Mouse (Mus musculus) spleen, adult 2 months (tissue): ENCODE results near the gene Asprv1. TPM values are rescaled to one million over a fixed set of nuclear protein-coding genes. Genes with fewer than 3 reads are reported as not detected.

ENCODE experiments used
- DNase-seq, 2 experiments: peaks; one replicate each; pipeline versions ENCODE4 v3.0.0 to v3.0.0-alpha.2; 2012 to 2021; ENCODE audit warnings: low spot score in 2 of 2, low read depth in 1 of 2
- H3K27ac ChIP-seq: fragments of 200-500 bp; 2 replicates; pipeline ENCODE4 v1.5.1; 2012; ENCODE audit warnings: low read length, inconsistent platforms; ENCODE audit not compliant: insufficient read depth
- H3K27me3 ChIP-seq: fragments of 200-500 bp; 2 replicates; pipeline ENCODE4 v1.6.1; 2012; ENCODE audit warnings: mild to moderate bottlenecking, moderate library complexity, low read length, inconsistent platforms; ENCODE audit not compliant: control insufficient read depth, insufficient read depth
- H3K36me3 ChIP-seq: fragments of 200-500 bp; 2 replicates; pipeline ENCODE4 v1.6.1; 2012; ENCODE audit warnings: mild to moderate bottlenecking, low read length, inconsistent platforms; ENCODE audit not compliant: control insufficient read depth, insufficient read depth
- H3K4me1 ChIP-seq: fragments of 200-500 bp; 2 replicates; pipeline ENCODE4 v1.6.1; 2011; ENCODE audit warnings: inconsistent platforms; ENCODE audit not compliant: control insufficient read depth, insufficient read depth, insufficient read length
- H3K4me3 ChIP-seq: fragments of 200-500 bp; 2 replicates; pipeline ENCODE4 v1.5.1; 2011; ENCODE audit warnings: mild to moderate bottlenecking, inconsistent platforms; ENCODE audit not compliant: insufficient read depth, insufficient read length; ENCODE audit errors: extremely low read depth
- CTCF ChIP-seq: fragments of 200-500 bp; IDR thresholded peaks from 2 replicates; pipeline ENCODE4 v1.5.1; 2011; ENCODE audit warnings: mild to moderate bottlenecking, inconsistent platforms; ENCODE audit not compliant: insufficient read depth, insufficient read length, insufficient replicate concordance; ENCODE audit errors: extremely low read depth
- POLR2A ChIP-seq: fragments of 200-500 bp; IDR thresholded peaks from 2 replicates; pipeline ENCODE4 v1.6.1; 2011; ENCODE audit warnings: low read depth, low read length, inconsistent platforms
- WGBS: fragments of 180-500 bp; shearing (Covaris S2); methylation state at CpG from one replicate; pipeline ENCODE4 v1.1.7; 2018; 5-methylcytosine and 5-hydroxymethylcytosine counted together
- polyA plus RNA-seq: library from polyadenylated mRNA; depleted of rRNA; stranded (reverse); fragments of >200 nt; gene quantifications from 2 replicates; pipeline ENCODE4 v1.2.3, GENCODE M21; 2012

Gene Asprv1
- polyA plus RNA-seq, 1 experiment: 2.5 TPM

DNA sequence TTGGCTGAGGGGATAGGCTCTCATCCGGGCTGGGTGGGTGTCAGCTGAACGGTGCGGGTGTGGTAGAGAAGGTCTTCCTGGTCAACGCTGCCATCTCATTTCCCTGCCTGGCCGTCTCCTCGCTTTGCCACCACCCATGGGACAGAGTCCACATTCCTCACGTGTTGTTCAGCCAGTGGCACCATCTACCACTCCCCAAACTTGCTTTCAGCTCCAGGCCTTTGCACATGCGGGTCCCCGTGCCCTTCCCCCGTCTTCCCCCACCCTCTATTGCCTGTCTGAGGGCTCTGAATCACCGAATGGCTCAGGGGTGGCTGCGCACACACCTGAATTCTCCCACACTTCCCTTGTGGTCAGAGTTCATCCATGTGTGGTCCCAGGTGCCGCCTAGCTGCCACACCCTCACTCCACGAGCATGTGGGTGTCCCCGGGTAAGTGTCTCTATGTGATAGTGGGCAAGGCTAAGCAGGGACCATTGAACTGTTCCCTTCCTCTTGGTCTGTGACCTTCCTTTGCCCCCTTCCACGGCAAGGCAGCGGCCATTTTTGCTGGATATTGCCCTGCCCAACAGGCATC is 32.0 kb upstream of the Asprv1 start:
- Histone ChIP-seq H3K27me3 (no peaks in the 10 kb centered on the region), H3K4me1 (peaks cover 5% of the 10 kb centered on the region; the same call in 1 of the 2 replicates), H3K36me3 (no peaks in the 10 kb centered on the region), H3K4me3 (no peak overlapping the region), H3K27ac (no peak overlapping the region)
- TF ChIP-seq CTCF: no peak
- TF ChIP-seq POLR2A: no peak
- 69% methylated on average over 17 of the region's 17 CpGs for WGBS
- DNase-seq: no peak

DNA sequence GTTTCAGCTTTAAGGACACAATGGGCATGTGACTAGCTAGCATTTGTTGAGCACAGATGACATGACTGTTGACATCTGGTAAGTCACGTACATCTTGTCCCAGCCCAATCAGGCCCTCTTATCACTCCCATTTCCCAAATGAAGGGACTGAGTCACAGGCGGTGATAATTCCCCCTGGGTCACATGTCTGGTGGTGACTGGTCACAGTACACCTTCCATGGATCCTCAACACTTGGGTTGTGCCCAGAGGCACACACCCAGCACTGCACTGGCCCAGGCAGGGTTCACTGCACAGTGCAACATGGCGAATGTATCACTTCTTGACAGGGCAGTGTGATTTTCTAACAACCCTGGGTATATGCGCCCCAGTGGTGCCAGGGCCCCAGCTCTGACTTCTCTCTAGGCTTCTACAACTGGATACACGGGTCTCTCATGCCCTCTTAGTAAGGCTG is 29.2 kb upstream of the Asprv1 start:
- Histone ChIP-seq H3K27ac (no peak overlapping the region), H3K4me1 (peaks cover 5% of the 10 kb centered on the region; the same call in 1 of the 2 replicates), H3K27me3 (no peaks in the 10 kb centered on the region), H3K36me3 (no peaks in the 10 kb centered on the region), H3K4me3 (no peak overlapping the region)
- WGBS: 85% methylated on average over 5 of the region's 5 CpGs
- no peak for DNase-seq
- no peak for TF ChIP-seq POLR2A
- TF ChIP-seq CTCF: no peak

DNA sequence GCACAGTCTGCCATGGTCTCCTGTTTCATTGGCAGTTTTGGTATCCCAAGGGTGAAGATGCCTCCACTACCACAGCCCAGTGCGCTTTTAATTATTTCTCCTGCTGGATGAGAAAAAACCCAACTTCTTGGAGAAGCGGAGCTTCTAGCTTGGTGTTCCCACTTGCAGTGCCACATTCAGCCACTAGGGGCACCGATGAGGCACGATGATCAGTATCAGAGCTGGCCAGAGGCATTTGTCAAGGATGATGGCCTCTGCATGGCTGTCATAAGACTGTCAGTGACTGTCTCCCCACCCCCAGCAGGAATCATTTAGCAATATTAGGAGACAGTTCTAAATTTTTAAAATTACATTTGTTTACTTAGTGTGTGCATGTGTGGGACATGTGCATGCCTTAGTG is 28.8 kb upstream of the Asprv1 start:
- Histone ChIP-seq H3K36me3 (no peaks in the 10 kb centered on the region), H3K4me1 (peaks cover 5% of the 10 kb centered on the region; the same call in 1 of the 2 replicates), H3K27ac (no peak overlapping the region), H3K27me3 (no peaks in the 10 kb centered on the region), H3K4me3 (no peak overlapping the region)
- peak; percentile 22 to 77 for DNase-seq
- no peak for TF ChIP-seq POLR2A
- TF ChIP-seq CTCF: peak; percentile 80; the same call in 1 of the 2 replicates
- 28% methylated on average over 4 of the region's 4 CpGs for WGBS

DNA sequence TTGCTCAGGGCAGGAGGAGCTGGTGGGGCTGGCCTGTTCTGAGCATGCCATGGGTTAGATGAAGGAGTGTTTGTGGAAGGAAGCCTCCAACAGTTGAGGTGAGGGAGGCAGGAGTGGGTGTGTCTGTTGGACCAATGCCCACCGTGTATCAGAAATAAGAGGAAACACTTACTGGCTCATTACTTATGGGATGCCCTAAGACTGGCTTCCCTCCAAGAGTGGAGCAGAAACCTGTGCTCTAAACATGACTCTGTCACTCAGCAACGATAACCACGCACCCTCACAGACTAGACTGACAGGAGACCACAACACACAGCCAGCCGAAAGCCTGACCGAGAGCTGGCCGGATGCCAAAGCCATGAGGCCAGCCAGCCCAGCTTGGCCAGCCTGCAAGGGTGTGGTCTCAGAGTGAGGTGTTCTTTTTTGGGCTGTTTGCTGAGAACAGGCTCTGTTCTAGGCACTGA is 28.0 kb upstream of the Asprv1 start:
- Histone ChIP-seq H3K36me3 (no peaks in the 10 kb centered on the region), H3K27me3 (no peaks in the 10 kb centered on the region), H3K27ac (peak overlapping the region; percentile 60), H3K4me3 (no peak overlapping the region), H3K4me1 (peaks cover 5% of the 10 kb centered on the region; the same call in 1 of the 2 replicates)
- peak in 1 of 2 experiments; percentile 42 for DNase-seq
- WGBS: 9% methylated on average over 6 of the region's 6 CpGs
- TF ChIP-seq POLR2A: no peak
- TF ChIP-seq CTCF: no peak

- Histone ChIP-seq H3K4me1 (peaks cover 10% of the 10 kb centered on the region; the same call in 1 of the 2 replicates), H3K4me3 (no peak overlapping the region), H3K36me3 (no peaks in the 10 kb centered on the region), H3K27ac (no peak overlapping the region), H3K27me3 (no peaks in the 10 kb centered on the region)
- no peak for TF ChIP-seq POLR2A
- WGBS: 47% methylated on average over 7 of the region's 7 CpGs
- DNase-seq: no peak
Measured at GRCm38 (mm10) chr6:86605260-86605659, 22.7 kb upstream of the Asprv1 start.

- no peaks in the 10 kb centered on the region for H3K27me3 ChIP-seq
- H3K27ac ChIP-seq: no peak overlapping the region
- TF ChIP-seq CTCF (no peak), POLR2A (no peak)
- H3K4me3 ChIP-seq: no peak overlapping the region
- 78% methylated on average over 4 of the region's 4 CpGs for WGBS
- H3K36me3 ChIP-seq: no peaks in the 10 kb centered on the region
- peaks cover 10% of the 10 kb centered on the region; the same call in 1 of the 2 replicates for H3K4me1 ChIP-seq
- no peak for DNase-seq
Measured at GRCm38 (mm10) chr6:86606289-86606688, 21.7 kb upstream of the Asprv1 start.

GRCm38 (mm10) chr6:86607471-86607870 is 20.5 kb upstream of the Asprv1 start:
- peak overlapping the region; percentile 54 for H3K27ac ChIP-seq
- WGBS: 25% methylated on average over 6 of the region's 6 CpGs

More at GRCm38 (mm10) chr6:86607471-86607870, 20.5 kb upstream of the Asprv1 start:
- peaks cover 10% of the 10 kb centered on the region; the same call in 1 of the 2 replicates for H3K4me1 ChIP-seq
- H3K27me3 ChIP-seq: no peaks in the 10 kb centered on the region
- H3K36me3 ChIP-seq: no peaks in the 10 kb centered on the region
- peak; percentile 17 to 29 for DNase-seq
- TF ChIP-seq POLR2A (no peak), CTCF (no peak)
- no peak overlapping the region for H3K4me3 ChIP-seq
